Mouse (Mus musculus) spleen, adult 2 months (tissue): ENCODE results near the gene Tmem151b. TPM values are rescaled to one million over a fixed set of nuclear protein-coding genes. Genes with fewer than 3 reads are reported as not detected.

Source experiments
- DNase-seq, 2 experiments: peaks; one replicate each; pipeline versions ENCODE4 v3.0.0 to v3.0.0-alpha.2; 2012 to 2021; ENCODE audit warnings: low spot score in 2 of 2, low read depth in 1 of 2
- H3K27ac ChIP-seq: fragments of 200-500 bp; 2 replicates; pipeline ENCODE4 v1.5.1; 2012; ENCODE audit warnings: low read length, inconsistent platforms; ENCODE audit not compliant: insufficient read depth
- H3K27me3 ChIP-seq: fragments of 200-500 bp; 2 replicates; pipeline ENCODE4 v1.6.1; 2012; ENCODE audit warnings: mild to moderate bottlenecking, moderate library complexity, low read length, inconsistent platforms; ENCODE audit not compliant: control insufficient read depth, insufficient read depth
- H3K36me3 ChIP-seq: fragments of 200-500 bp; 2 replicates; pipeline ENCODE4 v1.6.1; 2012; ENCODE audit warnings: mild to moderate bottlenecking, low read length, inconsistent platforms; ENCODE audit not compliant: control insufficient read depth, insufficient read depth
- H3K4me1 ChIP-seq: fragments of 200-500 bp; 2 replicates; pipeline ENCODE4 v1.6.1; 2011; ENCODE audit warnings: inconsistent platforms; ENCODE audit not compliant: control insufficient read depth, insufficient read depth, insufficient read length
- H3K4me3 ChIP-seq: fragments of 200-500 bp; 2 replicates; pipeline ENCODE4 v1.5.1; 2011; ENCODE audit warnings: mild to moderate bottlenecking, inconsistent platforms; ENCODE audit not compliant: insufficient read depth, insufficient read length; ENCODE audit errors: extremely low read depth
- CTCF ChIP-seq: fragments of 200-500 bp; IDR thresholded peaks from 2 replicates; pipeline ENCODE4 v1.5.1; 2011; ENCODE audit warnings: mild to moderate bottlenecking, inconsistent platforms; ENCODE audit not compliant: insufficient read depth, insufficient read length, insufficient replicate concordance; ENCODE audit errors: extremely low read depth
- POLR2A ChIP-seq: fragments of 200-500 bp; IDR thresholded peaks from 2 replicates; pipeline ENCODE4 v1.6.1; 2011; ENCODE audit warnings: low read depth, low read length, inconsistent platforms
- WGBS: fragments of 180-500 bp; shearing (Covaris S2); methylation state at CpG from one replicate; pipeline ENCODE4 v1.1.7; 2018; 5-methylcytosine and 5-hydroxymethylcytosine counted together
- polyA plus RNA-seq: library from polyadenylated mRNA; depleted of rRNA; stranded (reverse); fragments of >200 nt; gene quantifications from 2 replicates; pipeline ENCODE4 v1.2.3, GENCODE M21; 2012

Tmem151b gene
- polyA plus RNA-seq, 1 experiment, result 2.3 TPM

DNA sequence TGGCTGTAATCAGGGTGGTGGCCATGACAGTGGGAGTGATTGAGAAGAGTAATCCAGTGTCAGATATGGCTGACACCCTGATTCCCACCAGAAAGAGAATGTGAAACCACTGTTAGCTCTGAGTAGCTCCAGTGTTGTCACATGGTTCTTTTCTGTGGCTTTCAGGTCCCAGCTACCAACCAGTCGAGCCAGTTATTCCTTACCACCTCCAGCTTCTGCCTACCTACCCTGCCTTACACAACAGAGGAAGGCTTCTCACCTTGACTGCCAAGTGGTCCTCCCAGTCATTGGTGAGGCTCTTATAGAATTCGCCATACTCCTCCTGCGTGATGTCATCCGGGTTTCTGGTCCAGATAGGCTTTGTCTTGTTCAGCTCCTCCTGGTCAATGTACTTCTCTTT is 20.5 kb upstream of the Tmem151b start:
- H3K4me1 ChIP-seq, result peaks cover 8% of the 10 kb centered on the region; the same call in 1 of the 2 replicates
- no peak overlapping the region for H3K27ac ChIP-seq

DNA sequence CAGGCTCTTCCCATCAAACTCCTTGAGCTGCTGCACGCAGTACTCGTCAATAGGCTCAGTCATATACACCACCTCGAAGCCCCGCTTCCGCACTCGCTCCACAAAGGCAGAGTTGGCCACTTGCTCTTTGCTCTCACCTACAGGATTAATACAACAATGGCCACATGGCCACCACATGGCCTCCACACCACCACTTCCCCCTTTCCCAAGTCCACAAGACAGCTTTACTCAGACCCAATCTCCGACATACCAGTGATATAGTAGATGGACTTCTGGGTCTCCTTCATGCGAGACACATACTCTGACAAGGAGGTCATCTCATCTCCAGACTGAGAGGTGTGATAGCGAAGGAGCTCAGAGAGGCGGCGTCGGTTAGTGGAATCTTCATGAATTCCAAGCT is 19.5 kb upstream of the Tmem151b start:
- 92% methylated on average over 12 of the region's 12 CpGs for WGBS
- no peak for DNase-seq
- TF ChIP-seq CTCF, result no peak
- no peak for TF ChIP-seq POLR2A
- Histone ChIP-seq H3K27me3 (no peaks in the 10 kb centered on the region), H3K27ac (no peak overlapping the region), H3K4me1 (peaks cover 1% of the 10 kb centered on the region), H3K4me3 (no peak overlapping the region), H3K36me3 (peaks cover 44% of the 10 kb centered on the region)

More for the DNA sequence above, 20.5 kb upstream of the Tmem151b start:
- 78% methylated on average over 4 of the region's 4 CpGs for WGBS
- Histone ChIP-seq H3K4me3 (no peak overlapping the region), H3K27me3 (no peaks in the 10 kb centered on the region), H3K36me3 (peaks cover 44% of the 10 kb centered on the region)
- TF ChIP-seq CTCF (no peak), POLR2A (no peak)
- DNase-seq, result no peak

DNA sequence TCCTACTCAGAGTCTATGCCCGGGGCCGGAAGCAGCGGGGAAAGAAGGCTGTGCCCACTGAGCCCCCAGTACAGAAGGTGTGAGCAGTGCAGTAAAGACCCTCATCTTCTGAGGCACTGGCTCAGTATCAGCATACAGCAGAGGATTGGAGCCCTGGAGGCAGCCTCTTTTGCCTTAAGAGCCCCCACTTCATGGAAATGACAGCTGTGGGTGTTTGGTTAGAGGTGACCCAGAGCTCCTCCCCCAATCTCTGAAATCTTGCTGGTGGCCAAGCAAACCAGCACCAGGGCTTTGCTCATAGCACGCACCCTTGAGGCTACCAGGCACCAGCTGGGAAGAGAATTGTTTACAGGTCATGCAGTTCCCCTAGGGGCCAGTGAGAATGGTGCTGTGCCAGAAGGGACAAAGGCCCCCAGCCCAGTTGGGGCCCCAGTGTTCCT is 17.7 kb upstream of the Tmem151b start:
- H3K36me3 ChIP-seq, result peaks cover 48% of the 10 kb centered on the region
- WGBS, result 73% methylated on average over 4 of the region's 4 CpGs
- no peak for DNase-seq
- H3K4me3 ChIP-seq, result no peak overlapping the region
- TF ChIP-seq CTCF, result no peak
- no peak for TF ChIP-seq POLR2A
- peaks cover 1% of the 10 kb centered on the region for H3K4me1 ChIP-seq
- no peaks in the 10 kb centered on the region for H3K27me3 ChIP-seq
- H3K27ac ChIP-seq, result no peak overlapping the region

DNA sequence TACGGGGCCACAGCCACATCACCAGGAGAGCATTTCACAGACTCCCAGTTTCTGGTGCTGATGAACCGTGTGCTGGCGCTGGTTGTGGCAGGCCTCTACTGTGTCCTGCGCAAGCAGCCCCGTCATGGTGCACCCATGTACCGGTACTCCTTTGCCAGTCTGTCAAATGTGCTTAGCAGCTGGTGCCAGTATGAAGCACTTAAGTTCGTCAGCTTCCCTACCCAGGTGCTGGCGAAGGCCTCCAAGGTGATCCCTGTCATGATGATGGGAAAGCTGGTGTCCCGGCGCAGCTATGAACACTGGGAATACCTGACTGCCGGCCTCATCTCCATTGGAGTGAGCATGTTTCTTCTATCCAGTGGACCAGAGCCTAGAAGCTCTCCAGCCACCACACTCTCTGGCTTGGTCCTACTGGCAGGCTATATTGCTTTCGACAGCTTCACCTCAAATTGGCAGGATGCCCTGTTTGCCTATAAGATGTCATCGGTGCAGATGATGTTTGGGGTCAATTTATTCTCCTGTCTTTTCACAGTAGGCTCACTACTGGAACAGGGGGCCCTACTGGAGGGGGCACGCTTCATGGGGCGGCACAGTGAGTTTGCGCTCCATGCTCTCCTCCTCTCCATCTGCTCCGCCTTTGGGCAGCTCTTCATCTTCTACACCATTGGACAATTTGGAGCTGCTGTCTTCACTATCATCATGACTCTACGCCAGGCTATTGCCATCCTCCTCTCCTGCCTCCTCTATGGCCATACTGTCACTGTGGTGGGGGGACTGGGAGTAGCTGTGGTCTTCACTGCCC is 17.1 kb upstream of the Tmem151b start:
- TF ChIP-seq CTCF, result no peak
- no peak for TF ChIP-seq POLR2A
- Histone ChIP-seq H3K27ac (no peak overlapping the region), H3K36me3 (peaks cover 53% of the 10 kb centered on the region), H3K27me3 (no peaks in the 10 kb centered on the region), H3K4me1 (no peaks in the 10 kb centered on the region; the same call in none of the 2 replicates), H3K4me3 (no peak overlapping the region)
- 80% methylated on average over 18 of the region's 18 CpGs for WGBS
- DNase-seq, result no peak

DNA sequence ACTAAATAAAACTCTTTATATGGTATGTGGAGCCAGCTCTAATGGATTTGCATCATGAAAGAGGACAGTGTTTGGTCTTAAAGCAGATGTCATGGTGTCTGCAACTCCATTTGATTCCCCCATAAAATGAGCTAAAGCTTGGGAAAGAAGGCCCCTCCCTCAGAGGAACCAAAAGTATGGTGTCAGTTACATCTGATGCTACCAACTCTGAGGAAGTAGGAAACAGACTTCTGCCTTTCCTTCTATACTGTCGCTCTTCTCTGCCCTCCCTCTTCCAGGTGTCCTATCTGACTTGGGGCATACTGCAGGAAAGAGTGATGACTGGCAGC is 16.5 kb upstream of the Tmem151b start:
- DNase-seq, result no peak
- WGBS, result 69% methylated on average over 1 of the region's 1 CpGs
- Histone ChIP-seq H3K27ac (no peak overlapping the region), H3K4me1 (no peaks in the 10 kb centered on the region; the same call in none of the 2 replicates), H3K4me3 (no peak overlapping the region), H3K27me3 (no peaks in the 10 kb centered on the region), H3K36me3 (peaks cover 51% of the 10 kb centered on the region)
- no peak for TF ChIP-seq POLR2A
- TF ChIP-seq CTCF, result no peak

DNA sequence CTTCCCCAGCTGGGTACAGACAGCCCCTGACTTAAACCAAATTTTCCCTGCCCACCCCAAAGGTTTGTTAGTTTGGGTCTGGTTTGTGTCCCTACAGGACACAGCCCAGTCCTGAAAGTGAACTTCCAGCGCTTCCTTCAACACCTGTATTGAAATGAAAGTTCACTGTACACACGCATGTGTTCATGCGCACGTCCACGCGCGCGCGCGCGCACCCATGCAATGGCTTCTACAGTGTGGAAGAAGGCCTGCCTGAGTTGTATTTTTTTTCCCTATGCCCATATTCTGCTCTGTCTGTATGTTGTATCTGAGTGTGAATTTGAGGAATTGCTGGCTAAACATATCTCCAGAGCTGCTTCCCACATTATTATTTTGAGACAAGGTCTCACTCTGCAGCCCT is 15.6 kb upstream of the Tmem151b start:
- 95% methylated on average over 11 of the region's 11 CpGs for WGBS
- Histone ChIP-seq H3K27ac (no peak overlapping the region), H3K36me3 (peaks cover 49% of the 10 kb centered on the region), H3K4me3 (no peak overlapping the region), H3K4me1 (no peaks in the 10 kb centered on the region; the same call in none of the 2 replicates), H3K27me3 (no peaks in the 10 kb centered on the region)
- TF ChIP-seq CTCF, result no peak
- DNase-seq, result no peak

DNA sequence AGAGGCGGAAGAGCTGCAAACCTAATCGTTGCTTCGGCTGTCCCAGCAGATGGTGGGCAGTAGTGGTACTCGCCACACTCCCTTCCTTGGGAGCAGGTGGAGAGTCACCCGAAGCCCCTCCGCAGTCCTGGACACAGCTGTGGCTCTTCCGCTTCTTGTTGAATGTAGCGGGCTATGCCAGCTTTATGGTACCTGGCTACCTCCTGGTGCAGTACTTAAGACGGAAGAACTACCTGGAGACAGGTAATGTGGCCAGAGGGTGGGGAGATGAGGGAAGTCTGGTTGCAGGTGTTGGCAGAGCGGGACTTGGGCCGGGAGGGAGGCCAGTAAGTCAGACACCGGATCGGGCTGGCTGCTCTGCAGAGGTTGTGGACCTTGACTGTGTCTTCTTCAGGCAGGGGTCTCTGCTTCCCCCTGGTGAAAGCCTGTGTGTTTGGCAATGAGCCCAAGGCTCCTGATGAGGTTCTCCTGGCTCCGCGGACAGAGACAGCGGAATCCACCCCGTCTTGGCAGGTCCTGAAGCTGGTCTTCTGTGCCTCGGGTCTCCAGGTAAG is 15.1 kb upstream of the Tmem151b start:
- Histone ChIP-seq H3K36me3 (peaks cover 45% of the 10 kb centered on the region), H3K4me1 (no peaks in the 10 kb centered on the region; the same call in none of the 2 replicates), H3K27ac (peak overlapping the region; percentile 84), H3K27me3 (no peaks in the 10 kb centered on the region), H3K4me3 (peak overlapping the region; percentile 81)
- TF ChIP-seq POLR2A, result no peak
- TF ChIP-seq CTCF, result no peak
- WGBS, result 21% methylated on average over 18 of the region's 18 CpGs
- no peak for DNase-seq
